Mouse (Mus musculus) liver, embryonic 15.5 days (tissue): ENCODE results near the gene Ppp1r3e. TPM values are rescaled to one million over a fixed set of nuclear protein-coding genes. Genes with fewer than 3 reads are reported as not detected.

Experiments
- ATAC-seq: fragments of 200-750 bp; cut with Nextera tagmentation; 2 replicates; pipeline ENCODE4 v1.8.0; 2017; ENCODE audit warnings: moderate number of reproducible peaks, mild to moderate bottlenecking, moderate library complexity; ENCODE audit not compliant: insufficient read depth
- H3K27ac ChIP-seq: fragments of 300-500 bp; sonication (generic); replicated peaks from 2 replicates; pipeline ENCODE4 v1.5.1; 2015; ENCODE audit warnings: mild to moderate bottlenecking, inconsistent platforms
- H3K27me3 ChIP-seq: fragments of 300-500 bp; sonication (generic); 2 replicates; pipeline ENCODE4 v1.6.1; 2015; ENCODE audit warnings: mild to moderate bottlenecking, inconsistent platforms
- H3K36me3 ChIP-seq: fragments of 300-500 bp; sonication (generic); replicated peaks from 2 replicates; pipeline ENCODE4 v1.6.1; 2015; ENCODE audit warnings: moderate library complexity, mild to moderate bottlenecking, inconsistent platforms
- H3K4me1 ChIP-seq: fragments of 300-500 bp; sonication (generic); replicated peaks from 2 replicates; pipeline ENCODE4 v1.6.1; 2015; ENCODE audit warnings: inconsistent platforms
- H3K4me2 ChIP-seq: fragments of 300-500 bp; sonication (generic); 2 replicates; pipeline ENCODE4 v1.6.1; 2015; ENCODE audit warnings: moderate library complexity, mild to moderate bottlenecking, inconsistent platforms
- H3K4me3 ChIP-seq: fragments of 300-500 bp; sonication (generic); replicated peaks from 2 replicates; pipeline ENCODE4 v1.5.1; 2015; ENCODE audit warnings: mild to moderate bottlenecking, inconsistent platforms
- H3K9ac ChIP-seq: fragments of 300-500 bp; sonication (generic); 2 replicates; pipeline ENCODE4 v1.6.1; 2015; ENCODE audit warnings: moderate library complexity, mild to moderate bottlenecking, inconsistent platforms
- H3K9me3 ChIP-seq: fragments of 300-500 bp; sonication (generic); replicated peaks from 2 replicates; pipeline ENCODE4 v1.6.1; 2016; ENCODE audit warnings: inconsistent platforms
- WGBS: fragments of 180-500 bp; shearing (Covaris S2); methylation state at CpG from one replicate; pipeline ENCODE4 v1.1.7; 2015; ENCODE audit warnings: mixed read lengths; ENCODE audit not compliant: insufficient replicate concordance; 5-methylcytosine and 5-hydroxymethylcytosine counted together
- polyA plus RNA-seq: library from polyadenylated mRNA; unstranded; fragments of >200 nt; fragmentation: Nextera tagmentation; extraction: Ambion mirVana; gene quantifications from 2 replicates; pipeline ENCODE4 v1.2.1, GENCODE M21; 2015

Gene Ppp1r3e
- 0.33 and 0.63 TPM in 2 replicates for polyA plus RNA-seq

- Histone ChIP-seq H3K4me1 (peaks cover 29% of the 10 kb centered on the region), H3K27ac (peak within 1 kb of the TSS; percentile 75), H3K4me2 (peak within 1 kb of the TSS; percentile 93), H3K4me3 (peak within 1 kb of the TSS; percentile 77), H3K27me3 (peaks cover 22% of the 10 kb centered on the region), H3K36me3 (no peaks in the 10 kb centered on the region), H3K9me3 (no peaks in the 10 kb centered on the region), H3K9ac (peak within 1 kb of the TSS; percentile 71)
- under 1% methylated on average over 61 of the region's 61 CpGs for WGBS
- peak; percentile 81 for ATAC-seq
Measured at GRCm38 (mm10) chr14:54877048-54877715, at the start of gene Ppp1r3e. Gene Ppp1r3e, minus strand, starts transcription at chr14:54877550.

- Histone ChIP-seq H3K4me3 (peak overlapping the region; percentile 35), H3K9me3 (no peaks in the 10 kb centered on the region), H3K36me3 (no peaks in the 10 kb centered on the region), H3K9ac (no peak overlapping the region), H3K4me1 (peaks cover 19% of the 10 kb centered on the region), H3K4me2 (peak overlapping the region; percentile 58), H3K27ac (no peak overlapping the region), H3K27me3 (peaks cover 83% of the 10 kb centered on the region)
- no peak for ATAC-seq
- WGBS: 3% methylated on average over 53 of the region's 58 CpGs
Measured at GRCm38 (mm10) chr14:54926401-54927158, 49.2 kb upstream of the Ppp1r3e start.

- WGBS: 8% methylated on average over 57 of the region's 57 CpGs
- Histone ChIP-seq H3K4me1 (peaks cover 19% of the 10 kb centered on the region), H3K36me3 (no peaks in the 10 kb centered on the region), H3K4me3 (peak within 1 kb of the TSS; percentile 35), H3K27ac (no peak within 1 kb of the TSS; the same call in 1 of the 2 replicates), H3K9me3 (no peaks in the 10 kb centered on the region), H3K4me2 (peak within 1 kb of the TSS; percentile 58), H3K27me3 (peaks cover 80% of the 10 kb centered on the region), H3K9ac (no peak within 1 kb of the TSS)
- ATAC-seq: 0 out of 2 replicates have a peak, but pooled peaks have one; percentile 24
Measured at GRCm38 (mm10) chr14:54925349-54926342, 48.3 kb upstream of the Ppp1r3e start, which contains the start of gene Efs. Gene Efs, minus strand, starts transcription at chr14:54926126.

- peak overlapping the region; percentile 44 for H3K4me2 ChIP-seq
- no peak overlapping the region for H3K27ac ChIP-seq
- H3K36me3 ChIP-seq: no peaks in the 10 kb centered on the region
- WGBS: 52% methylated on average over 7 of the region's 7 CpGs
- peaks cover 74% of the 10 kb centered on the region for H3K27me3 ChIP-seq
- H3K9me3 ChIP-seq: no peaks in the 10 kb centered on the region
- H3K4me1 ChIP-seq: peaks cover 19% of the 10 kb centered on the region
- H3K9ac ChIP-seq: no peak overlapping the region
- H3K4me3 ChIP-seq: no peak overlapping the region
- ATAC-seq: peak; percentile 66
Measured at GRCm38 (mm10) chr14:54924641-54925348, 47.4 kb upstream of the Ppp1r3e start.

- peaks cover 10% of the 10 kb centered on the region for H3K4me1 ChIP-seq
- H3K9me3 ChIP-seq: no peaks in the 10 kb centered on the region
- WGBS: 66% methylated on average over 16 of the region's 16 CpGs
- H3K36me3 ChIP-seq: no peaks in the 10 kb centered on the region
- no peak overlapping the region for H3K4me2 ChIP-seq
- no peak overlapping the region for H3K27ac ChIP-seq
- H3K4me3 ChIP-seq: no peak overlapping the region
- no peak overlapping the region for H3K9ac ChIP-seq
- no peak for ATAC-seq
- H3K27me3 ChIP-seq: peaks cover 42% of the 10 kb centered on the region
Measured at GRCm38 (mm10) chr14:54920076-54920685, 42.8 kb upstream of the Ppp1r3e start.

- H3K36me3 ChIP-seq: no peaks in the 10 kb centered on the region
- H3K4me1 ChIP-seq: peaks cover 3% of the 10 kb centered on the region
- H3K9ac ChIP-seq: 0 out of 2 replicates have a peak overlapping the region, but pooled peaks have one; percentile 35
- H3K4me3 ChIP-seq: peak overlapping the region; percentile 57
- H3K27ac ChIP-seq: no peak overlapping the region
- H3K4me2 ChIP-seq: peak overlapping the region; percentile 73
- no peak for ATAC-seq
- 27% methylated on average over 10 of the region's 10 CpGs for WGBS
- peaks cover 73% of the 10 kb centered on the region for H3K27me3 ChIP-seq
- H3K9me3 ChIP-seq: no peaks in the 10 kb centered on the region
Measured at GRCm38 (mm10) chr14:54913343-54913742, 36.0 kb upstream of the Ppp1r3e start.

GRCm38 (mm10) chr14:54912886-54913285 is 35.5 kb upstream of the Ppp1r3e start, which contains the start of gene Slc22a17:
Gene Slc22a17, minus strand, starts transcription at chr14:54913132.
- H3K4me3 ChIP-seq: peak within 1 kb of the TSS; percentile 57
- H3K27me3 ChIP-seq: peaks cover 73% of the 10 kb centered on the region
- under 1% methylated on average over 28 of the region's 28 CpGs for WGBS
- H3K4me2 ChIP-seq: peak within 1 kb of the TSS; percentile 73
- no peaks in the 10 kb centered on the region for H3K36me3 ChIP-seq
- ATAC-seq: no peak
- H3K9ac ChIP-seq: peak within 1 kb of the TSS; percentile 35
- H3K4me1 ChIP-seq: peaks cover 3% of the 10 kb centered on the region
- H3K27ac ChIP-seq: no peak within 1 kb of the TSS
- H3K9me3 ChIP-seq: no peaks in the 10 kb centered on the region

- Histone ChIP-seq H3K9ac (peak overlapping the region; percentile 35), H3K36me3 (no peaks in the 10 kb centered on the region), H3K4me3 (peak overlapping the region; percentile 57), H3K4me2 (peak overlapping the region; percentile 73), H3K27ac (no peak overlapping the region), H3K4me1 (peaks cover 3% of the 10 kb centered on the region), H3K9me3 (no peaks in the 10 kb centered on the region), H3K27me3 (peaks cover 71% of the 10 kb centered on the region)
- ATAC-seq: no peak
- 3% methylated on average over 65 of the region's 69 CpGs for WGBS
Measured at GRCm38 (mm10) chr14:54912109-54912850, 34.9 kb upstream of the Ppp1r3e start.

GRCm38 (mm10) chr14:54908682-54909081 is 31.3 kb upstream of the Ppp1r3e start:
- no peak overlapping the region for H3K9ac ChIP-seq
- H3K4me2 ChIP-seq: no peak overlapping the region
- H3K4me3 ChIP-seq: no peak overlapping the region
- no peaks in the 10 kb centered on the region for H3K9me3 ChIP-seq
- no peaks in the 10 kb centered on the region for H3K36me3 ChIP-seq
- WGBS: 51% methylated on average over 7 of the region's 7 CpGs
- H3K27ac ChIP-seq: no peak overlapping the region
- peaks cover 3% of the 10 kb centered on the region for H3K4me1 ChIP-seq
- H3K27me3 ChIP-seq: peaks cover 50% of the 10 kb centered on the region
- no peak for ATAC-seq
